Mouse (Mus musculus): ENCODE measurements around the gene Pold1. TPM values are rescaled to one million over a fixed set of nuclear protein-coding genes. Genes with fewer than 3 reads are reported as not detected.

Gene Pold1
- total RNA-seq (2015) (36.1 and 44.3 TPM in 2 replicates), total RNA-seq (2017) (39.4 and 48.4 TPM in 2 replicates)

DNA sequence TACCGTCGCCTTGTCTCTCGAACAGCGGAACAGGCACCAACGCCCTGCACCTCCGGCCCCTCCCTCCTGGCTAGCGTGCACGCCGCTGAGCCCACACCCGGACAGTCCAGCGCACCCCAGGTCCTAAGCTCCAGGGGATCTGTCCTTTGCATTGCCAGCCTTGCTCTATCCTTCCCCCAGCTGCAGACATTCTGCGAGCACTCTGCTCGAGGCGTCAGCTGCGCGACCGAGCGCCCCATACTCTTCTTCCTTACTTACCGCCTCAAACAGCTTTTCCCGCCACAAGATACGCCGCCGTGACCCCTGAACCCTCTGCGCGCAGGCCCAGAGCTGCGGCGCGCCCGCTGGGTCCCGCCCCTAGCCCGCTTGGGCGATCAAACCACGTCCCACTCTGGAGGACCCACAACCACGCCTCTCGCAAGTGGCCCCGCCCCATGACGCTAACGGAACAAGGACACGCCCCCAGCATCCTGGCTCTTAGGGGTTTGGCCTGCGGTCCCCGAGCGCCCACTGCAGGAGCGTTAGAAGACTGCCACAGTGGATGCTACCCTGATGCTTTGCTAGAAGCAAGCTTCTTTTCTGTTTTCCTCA, at the start of gene Pold1:
Gene Pold1, minus strand, starts transcription at position 353 of the 591 bp plus-strand sequence.
- peak; percentile 90 for ATAC-seq (ENCODE audit: poor library complexity, severe bottlenecking)

GRCm38 (mm10) chr7:44598336-44598735, 49.7 kb upstream of the Pold1 start:
- no peak for ATAC-seq (ENCODE audit: poor library complexity, severe bottlenecking)

GRCm38 (mm10) chr7:44597666-44598065, 49.0 kb upstream of the Pold1 start:
- no peak for ATAC-seq (ENCODE audit: poor library complexity, severe bottlenecking)

- no peak for ATAC-seq (ENCODE audit: poor library complexity, severe bottlenecking)
Measured at GRCm38 (mm10) chr7:44596996-44597538, 48.4 kb upstream of the Pold1 start.

DNA sequence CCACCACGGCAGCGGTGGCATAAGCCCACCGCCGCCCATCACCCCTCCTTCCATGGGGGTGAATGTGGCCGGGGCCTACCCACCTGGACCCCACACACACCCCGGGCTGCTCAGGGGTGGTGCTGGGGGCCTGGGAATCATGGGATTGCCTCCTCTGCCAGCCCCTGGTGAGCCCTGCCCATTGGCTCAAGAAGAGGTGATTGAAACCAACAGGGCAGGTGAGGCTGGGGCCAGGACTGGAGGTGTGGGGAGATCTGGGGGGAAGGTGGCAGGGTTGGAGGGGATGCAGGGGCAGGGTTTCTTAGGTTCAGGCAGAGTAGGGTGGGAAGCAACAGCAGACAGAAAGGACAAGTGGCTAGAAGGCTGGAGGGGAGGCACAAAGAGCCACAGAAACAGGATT, 47.4 kb upstream of the Pold1 start:
- no peak for ATAC-seq (ENCODE audit: poor library complexity, severe bottlenecking)

DNA sequence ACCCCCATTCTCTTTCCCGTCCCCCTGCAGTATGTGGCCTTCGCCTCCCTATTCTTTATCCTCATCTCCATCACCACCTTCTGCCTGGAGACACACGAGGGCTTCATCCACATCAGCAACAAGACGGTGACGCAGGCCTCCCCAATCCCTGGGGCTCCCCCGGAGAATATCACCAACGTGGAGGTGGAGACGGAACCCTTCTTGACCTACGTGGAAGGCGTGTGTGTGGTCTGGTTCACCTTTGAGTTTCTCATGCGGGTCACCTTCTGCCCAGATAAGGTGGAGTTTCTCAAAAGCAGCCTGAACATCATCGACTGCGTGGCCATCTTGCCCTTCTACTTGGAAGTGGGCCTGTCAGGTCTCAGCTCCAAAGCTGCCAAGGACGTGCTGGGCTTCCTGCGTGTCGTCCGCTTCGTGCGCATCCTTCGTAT, 46.5 kb upstream of the Pold1 start:
- ATAC-seq (ENCODE audit: poor library complexity, severe bottlenecking) = no peak

- no peak for ATAC-seq (ENCODE audit: poor library complexity, severe bottlenecking)
Measured at GRCm38 (mm10) chr7:44594291-44594690, 45.6 kb upstream of the Pold1 start.

DNA sequence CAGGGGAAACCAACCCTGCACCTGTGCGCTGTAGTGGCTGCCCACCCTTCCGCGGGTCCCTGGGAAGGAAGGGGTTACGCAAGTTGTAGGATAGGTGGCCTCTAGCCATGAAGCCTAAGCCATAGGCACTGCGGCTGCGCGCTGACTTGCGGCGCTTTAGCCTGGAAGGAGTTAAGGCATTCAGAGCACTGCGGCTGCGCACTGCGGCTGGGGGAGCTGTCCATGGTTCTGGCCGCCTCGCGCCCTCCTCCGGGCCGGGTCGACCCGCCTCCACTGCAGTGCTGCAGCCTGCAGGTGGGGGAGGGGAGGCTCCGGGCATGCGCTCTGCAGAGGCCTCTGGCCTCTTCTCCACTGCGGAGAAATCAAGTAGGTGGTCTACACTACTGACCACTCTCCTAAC, 45.1 kb upstream of the Pold1 start:
- ATAC-seq (ENCODE audit: poor library complexity, severe bottlenecking) = peak; percentile 26; the same call in 1 of the 2 replicates

DNA sequence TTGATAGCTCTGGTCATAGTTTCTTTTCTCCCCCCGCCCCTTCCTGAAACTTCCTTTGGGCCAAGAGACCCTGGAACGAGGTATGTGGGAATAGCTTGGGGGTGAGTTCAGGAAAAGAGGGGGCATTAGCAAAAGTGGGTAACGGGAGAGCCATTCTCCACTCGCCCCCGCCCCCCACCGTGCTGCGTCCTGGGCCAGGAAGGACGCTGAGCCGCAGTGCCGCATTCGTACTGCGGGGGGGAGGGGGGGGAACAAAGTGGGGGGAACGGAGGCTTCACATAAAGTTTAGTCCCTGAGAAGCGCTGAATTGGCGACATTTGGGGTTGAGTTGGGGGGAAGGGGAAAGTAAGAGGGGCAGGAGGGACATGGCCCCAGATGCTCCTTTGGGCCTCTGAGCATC, 44.4 kb upstream of the Pold1 start:
- ATAC-seq (ENCODE audit: poor library complexity, severe bottlenecking) = no peak

DNA sequence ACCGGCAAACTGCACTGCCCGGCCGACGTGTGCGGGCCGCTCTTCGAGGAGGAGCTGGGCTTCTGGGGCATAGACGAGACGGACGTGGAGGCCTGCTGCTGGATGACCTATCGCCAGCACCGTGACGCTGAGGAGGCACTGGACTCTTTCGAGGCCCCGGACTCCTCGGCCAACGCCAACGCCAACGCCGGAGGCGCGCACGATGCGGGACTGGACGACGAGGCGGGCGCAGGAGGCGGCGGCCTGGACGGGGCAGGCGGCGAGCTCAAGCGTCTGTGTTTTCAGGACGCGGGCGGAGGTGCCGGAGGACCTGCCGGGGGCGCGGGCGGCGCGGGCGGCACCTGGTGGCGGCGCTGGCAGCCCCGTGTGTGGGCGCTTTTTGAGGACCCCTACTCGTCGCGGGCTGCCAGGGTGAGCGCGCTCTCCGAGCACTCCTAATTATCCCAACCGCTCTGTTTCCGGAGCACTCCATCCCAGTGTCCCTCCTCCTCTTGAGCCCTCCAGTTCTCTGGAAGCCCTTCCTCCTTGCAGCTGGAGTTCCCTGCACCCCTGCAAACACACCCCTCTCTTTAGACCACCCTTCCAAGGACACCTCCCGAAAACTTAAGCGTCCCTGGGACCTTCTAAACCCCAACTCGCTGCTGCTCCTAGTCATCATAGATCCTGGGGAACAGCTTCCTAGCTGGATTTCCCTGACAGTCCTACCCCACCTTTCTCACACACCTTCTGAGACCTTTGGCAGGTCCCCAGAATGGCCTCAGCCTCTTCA, 42.9 kb upstream of the Pold1 start:
- no peak for ATAC-seq (ENCODE audit: poor library complexity, severe bottlenecking)

GRCm38 (mm10) chr7:44590402-44591347, 42.0 kb upstream of the Pold1 start, which contains the start of gene Kcnc3:
Kcnc3 (plus strand) TSS chr7:44590664.
- ATAC-seq (ENCODE audit: poor library complexity, severe bottlenecking) = peak; percentile 90

GRCm38 (mm10) chr7:44589946-44590345, 41.3 kb upstream of the Pold1 start:
- no peak for ATAC-seq (ENCODE audit: poor library complexity, severe bottlenecking)

DNA sequence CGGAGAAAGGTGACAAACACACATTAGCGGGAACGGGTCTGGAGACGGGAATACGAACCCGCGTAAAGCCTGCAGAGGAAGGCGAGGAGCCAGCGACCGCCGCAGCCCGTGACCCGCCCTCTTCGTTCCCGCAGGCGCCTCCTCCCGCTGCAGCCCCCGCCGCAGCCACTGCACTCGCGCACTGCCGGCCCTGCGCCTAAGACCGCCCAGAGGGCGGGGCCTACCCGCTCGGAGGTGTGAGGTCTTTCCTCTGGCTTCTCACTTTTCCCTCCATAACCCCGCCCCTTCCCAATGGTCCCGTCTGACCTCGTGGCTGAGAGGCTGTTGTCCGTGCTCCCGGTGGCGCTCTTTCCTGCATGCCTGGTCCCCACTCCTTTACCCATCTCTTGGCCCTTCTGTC, 40.5 kb upstream of the Pold1 start:
- peak; percentile 46 for ATAC-seq (ENCODE audit: poor library complexity, severe bottlenecking)

- no peak for ATAC-seq (ENCODE audit: poor library complexity, severe bottlenecking)
Measured at GRCm38 (mm10) chr7:44588338-44588737, 39.7 kb upstream of the Pold1 start.

- ATAC-seq (ENCODE audit: poor library complexity, severe bottlenecking) = no peak
Measured at GRCm38 (mm10) chr7:44587676-44588075, 39.0 kb upstream of the Pold1 start.

GRCm38 (mm10) chr7:44586930-44587329, 38.3 kb upstream of the Pold1 start:
- ATAC-seq (ENCODE audit: poor library complexity, severe bottlenecking) = no peak

- ATAC-seq (ENCODE audit: poor library complexity, severe bottlenecking) = no peak
Measured at GRCm38 (mm10) chr7:44586518-44586917, 37.9 kb upstream of the Pold1 start.

- ATAC-seq (ENCODE audit: poor library complexity, severe bottlenecking) = no peak
Measured at GRCm38 (mm10) chr7:44585606-44586005, 37.0 kb upstream of the Pold1 start.

- no peak for ATAC-seq (ENCODE audit: poor library complexity, severe bottlenecking)
Measured at GRCm38 (mm10) chr7:44584921-44585320, 36.3 kb upstream of the Pold1 start.

DNA sequence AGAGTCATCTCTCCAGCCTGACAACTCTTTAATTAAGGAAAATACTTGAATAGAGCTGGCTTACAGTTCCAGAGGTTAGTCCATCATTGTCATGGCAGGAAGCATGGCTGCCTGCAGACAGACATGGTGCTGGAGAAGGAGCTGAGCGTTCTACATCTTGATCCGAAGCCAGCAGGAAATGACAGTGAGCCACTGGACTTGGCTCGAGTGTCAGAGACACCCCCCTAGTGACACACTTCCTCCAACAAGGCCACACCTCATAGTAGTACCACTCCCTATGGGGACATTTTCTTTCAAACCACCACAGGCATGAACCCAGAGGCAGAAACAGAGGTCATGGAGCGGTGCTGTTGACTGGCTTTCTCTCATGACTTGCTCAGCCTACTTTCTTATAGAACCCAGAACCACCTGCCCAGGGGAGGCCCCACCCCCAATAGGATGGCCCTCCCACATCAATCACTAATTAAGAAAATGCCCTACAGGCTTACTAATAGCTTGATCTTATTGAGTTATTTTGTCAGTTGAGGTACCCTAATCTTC, 35.7 kb upstream of the Pold1 start:
- ATAC-seq (ENCODE audit: poor library complexity, severe bottlenecking) = no peak

- no peak for ATAC-seq (ENCODE audit: poor library complexity, severe bottlenecking)
Measured at GRCm38 (mm10) chr7:44583146-44583545, 34.5 kb upstream of the Pold1 start.
